Mouse (Mus musculus): Measurements from ENCODE around the gene Ifitm2.
"Not testable (repeated sequence)": the region's sequence is repeated elsewhere in the genome, so short reads cannot be mapped to it uniquely, and the experiment has no call there.

The Ifitm2 gene

DNA sequence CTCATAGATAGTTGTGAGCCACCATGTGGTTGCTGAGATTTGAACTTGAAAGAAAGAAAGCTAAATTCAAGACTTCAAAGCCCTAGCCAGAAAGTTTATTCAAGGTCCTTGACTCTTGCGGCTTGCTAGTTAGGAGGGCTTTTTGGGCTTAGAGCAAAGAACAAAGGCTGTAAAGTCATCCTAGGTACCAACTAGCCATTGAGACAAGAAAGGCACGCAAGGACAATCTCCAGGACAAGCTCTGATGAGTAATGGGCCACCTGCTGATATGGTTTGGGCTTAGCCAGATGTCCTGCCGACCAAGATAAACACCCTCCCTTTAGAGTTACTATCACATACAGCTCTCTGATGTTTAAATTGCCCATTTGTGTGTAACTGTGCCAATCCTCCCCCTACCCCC lies 12.9 kb upstream of the Ifitm2 start:
- not testable (repeated sequence) for DNase-seq (ENCODE audit: low spot score)

DNA sequence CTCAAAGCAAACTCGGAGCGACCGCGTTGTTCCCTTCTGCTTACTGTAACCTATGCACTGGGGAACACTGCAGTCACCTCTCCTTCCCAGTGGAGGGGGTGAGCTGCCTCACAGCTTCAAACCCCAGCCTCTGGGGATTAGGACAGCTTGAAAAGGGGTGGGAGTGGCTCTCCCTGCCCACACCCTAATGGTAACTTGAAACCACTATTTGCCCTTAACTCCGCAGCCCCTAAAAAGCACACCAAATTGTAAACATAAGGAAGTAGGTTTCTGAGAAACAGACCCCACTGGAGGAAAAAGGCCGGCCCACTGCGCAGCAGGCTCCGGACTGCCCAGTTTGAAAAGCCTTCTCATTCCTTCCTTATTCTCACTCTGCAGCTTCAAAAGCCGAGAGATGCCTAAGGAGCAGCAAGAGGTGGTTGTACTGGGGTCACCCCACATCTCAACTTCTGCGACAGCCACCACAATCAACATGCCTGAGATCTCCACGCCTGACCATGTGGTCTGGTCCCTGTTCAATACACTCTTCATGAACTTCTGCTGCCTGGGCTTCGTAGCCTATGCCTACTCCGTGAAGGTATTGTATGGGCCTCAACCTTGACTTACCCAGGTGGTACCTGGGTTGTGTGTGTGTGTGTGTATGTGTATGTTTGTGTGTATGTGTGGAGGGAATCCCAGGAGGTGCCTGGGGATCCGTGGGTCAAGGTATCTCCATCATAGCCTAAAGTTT lies 12.2 kb upstream of the Ifitm2 start:
- no peak for DNase-seq (ENCODE audit: low spot score)

DNA sequence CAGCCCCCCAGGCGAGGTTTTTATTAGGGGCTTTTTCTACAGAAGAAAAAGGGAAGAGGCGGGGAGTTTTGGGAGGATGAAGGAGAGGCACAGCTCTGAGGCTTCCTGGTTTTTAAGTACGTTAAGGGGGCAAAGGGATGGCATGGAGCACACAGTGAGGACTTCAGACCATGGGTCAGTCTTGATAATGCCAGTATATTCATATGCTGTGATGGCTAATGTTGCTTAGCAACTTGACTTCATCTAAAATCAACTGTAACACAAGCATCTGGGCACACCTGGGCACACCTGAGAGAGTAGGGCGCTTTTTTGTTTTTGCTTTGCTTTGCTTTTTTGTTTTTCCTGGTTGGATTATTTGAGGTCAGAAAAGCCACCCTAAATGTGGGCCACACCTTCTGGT lies 11.1 kb upstream of the Ifitm2 start, which contains the start of gene Ifitm1:
Gene Ifitm1, plus strand, starts transcription at position 301 of the 400 bp plus-strand sequence.
- no peak for DNase-seq (ENCODE audit: low spot score)

DNA sequence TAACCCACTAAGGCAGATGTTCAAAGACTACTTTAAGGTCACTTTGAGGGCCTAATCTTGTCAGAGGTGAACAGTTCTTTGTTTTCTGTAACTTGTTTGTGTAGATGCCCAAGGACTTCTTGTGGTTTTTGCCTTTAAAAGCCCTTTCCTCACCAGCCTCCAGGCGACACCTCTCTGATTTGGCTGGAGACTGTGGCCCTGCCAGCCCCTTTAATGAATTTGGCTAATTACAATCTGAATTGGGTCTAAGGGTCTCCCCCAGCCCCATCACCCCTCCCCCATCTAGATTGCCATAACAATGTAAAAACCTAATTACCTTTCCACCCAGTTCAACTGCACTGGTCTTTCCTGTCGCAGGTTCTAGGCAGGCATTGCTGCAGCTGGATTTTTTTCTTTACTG lies 6.9 kb upstream of the Ifitm2 start:
- DNase-seq (ENCODE audit: low spot score) = no peak

DNA sequence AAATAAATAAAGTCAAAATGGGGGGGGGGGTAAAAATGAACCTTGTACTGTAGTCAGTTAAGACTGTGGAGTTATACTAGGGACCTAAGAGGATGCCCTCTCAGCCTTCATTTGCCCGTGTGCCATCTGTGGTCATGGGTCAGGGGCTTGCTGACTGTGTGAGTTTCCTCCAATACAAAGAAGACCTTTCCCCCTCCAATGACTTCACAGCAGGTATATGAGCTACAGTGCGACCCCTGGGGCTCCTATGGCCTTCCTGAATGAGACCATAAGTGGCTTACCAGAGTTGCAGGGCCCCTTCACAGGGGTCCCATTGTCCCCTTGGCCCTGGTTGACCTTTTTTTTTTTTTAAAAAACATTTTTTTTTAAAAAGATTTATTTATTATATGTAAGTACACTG lies 5.6 kb upstream of the Ifitm2 start:
- DNase-seq (ENCODE audit: low spot score) = no peak

DNA sequence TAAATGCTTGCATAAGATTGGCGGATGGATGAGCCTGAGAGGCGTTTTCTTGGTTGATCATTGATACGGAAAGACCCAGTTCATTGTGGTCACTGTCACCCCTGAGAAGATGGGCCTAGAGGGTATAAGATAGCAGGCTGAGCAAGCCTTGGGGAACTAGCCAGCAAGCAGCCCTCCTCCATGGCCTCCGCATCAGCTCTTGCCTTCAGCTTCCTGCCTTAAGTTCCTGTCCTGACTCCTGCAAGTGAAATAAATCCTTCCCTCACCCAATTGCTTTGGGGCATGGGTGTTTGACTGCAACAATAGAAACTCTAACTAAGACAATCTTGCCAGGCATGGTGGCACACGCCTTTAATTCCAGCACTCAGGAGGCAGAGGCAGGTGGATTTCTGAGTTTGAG lies 4.2 kb upstream of the Ifitm2 start:
- DNase-seq (ENCODE audit: low spot score) = no peak

DNA sequence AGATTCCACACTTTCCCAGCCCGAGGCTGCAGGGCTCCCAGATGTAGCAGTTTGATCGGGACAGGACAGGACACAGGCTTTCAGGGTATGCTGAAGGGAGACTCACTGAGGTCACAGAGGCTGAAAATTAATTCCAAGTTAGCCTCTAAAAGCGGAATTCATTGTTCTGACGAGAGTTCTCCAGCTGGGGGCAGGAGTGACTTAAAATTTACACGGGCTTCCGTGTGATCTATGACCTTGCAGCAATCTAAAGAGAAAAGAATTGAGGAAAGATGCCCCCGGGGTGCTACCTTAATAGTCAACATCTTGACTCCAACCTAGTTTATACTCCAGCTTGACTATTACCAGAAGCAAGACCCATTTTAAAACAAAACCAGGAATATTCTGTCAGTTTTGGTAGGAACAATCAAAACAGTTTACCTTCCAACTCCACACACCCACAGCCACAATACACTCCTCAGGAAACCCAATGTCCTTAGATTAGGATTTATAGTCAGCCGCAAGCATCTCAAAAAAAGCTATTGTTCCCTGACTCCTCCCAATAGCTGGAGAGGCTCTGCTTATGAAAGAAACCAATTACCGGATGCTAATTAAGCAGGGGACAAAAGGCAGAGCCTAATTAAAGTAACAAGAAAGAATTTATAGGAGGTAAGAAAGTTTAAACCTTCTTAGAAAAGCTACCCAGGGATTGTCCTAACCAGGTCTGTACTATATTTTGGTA lies 3.6 kb upstream of the Ifitm2 start:
- peak; percentile 73 for DNase-seq (ENCODE audit: low spot score)

DNA sequence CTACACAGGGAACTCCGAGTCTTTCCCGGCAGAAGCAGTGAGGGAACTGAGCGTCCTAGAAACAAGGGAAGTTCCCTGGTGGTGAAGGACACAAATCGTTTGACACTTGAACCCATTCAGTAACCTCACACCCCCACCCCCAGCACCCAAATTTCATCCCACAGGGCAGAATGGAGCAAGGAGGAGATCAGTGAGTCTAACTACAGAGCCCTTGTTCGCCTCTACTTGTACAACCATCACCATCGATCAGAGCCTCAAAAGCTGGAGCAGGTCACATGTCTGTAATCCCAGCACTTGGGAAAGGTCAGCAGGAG lies 726 bp upstream of the Ifitm2 start:
- no peak for DNase-seq (ENCODE audit: low spot score)

DNA sequence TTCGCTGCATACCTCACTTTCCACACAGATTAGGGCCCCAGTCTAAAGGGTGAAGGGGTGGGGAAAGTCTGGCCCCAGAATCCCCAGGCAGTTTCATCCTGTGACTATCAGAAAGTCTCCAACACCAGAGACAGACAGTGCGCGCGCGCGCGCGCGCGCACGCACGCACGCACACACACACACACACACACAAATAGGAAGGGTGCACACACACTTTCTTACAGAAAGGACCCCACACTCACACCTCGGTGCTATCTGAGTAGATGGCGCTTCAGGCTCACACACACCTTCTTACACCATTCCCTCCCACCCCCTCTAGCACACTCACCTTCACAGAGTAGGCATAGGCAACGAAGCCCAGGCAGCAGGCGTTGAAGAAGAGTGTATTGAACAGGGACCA lies 445 bp downstream of the Ifitm2 start:
- DNase-seq (ENCODE audit: low spot score) = peak; percentile 28

DNA sequence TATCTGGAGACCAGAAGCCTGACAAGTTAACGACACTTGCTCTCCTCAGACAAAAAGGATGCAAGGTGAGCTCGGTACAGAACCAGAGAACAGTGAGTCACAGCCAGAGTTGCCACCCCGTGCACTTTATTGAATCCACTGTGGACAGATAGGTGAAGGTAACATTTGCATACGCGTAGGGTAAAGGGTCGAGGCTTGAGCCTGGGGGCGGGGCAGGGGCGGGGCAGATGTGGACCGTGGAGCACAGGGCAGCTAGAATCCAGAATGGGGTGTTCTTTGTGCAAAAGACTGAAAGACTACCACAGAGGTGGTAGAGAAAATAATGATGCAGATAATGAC lies 1.1 kb downstream of the Ifitm2 start:
- DNase-seq (ENCODE audit: low spot score) = peak; percentile 19

DNA sequence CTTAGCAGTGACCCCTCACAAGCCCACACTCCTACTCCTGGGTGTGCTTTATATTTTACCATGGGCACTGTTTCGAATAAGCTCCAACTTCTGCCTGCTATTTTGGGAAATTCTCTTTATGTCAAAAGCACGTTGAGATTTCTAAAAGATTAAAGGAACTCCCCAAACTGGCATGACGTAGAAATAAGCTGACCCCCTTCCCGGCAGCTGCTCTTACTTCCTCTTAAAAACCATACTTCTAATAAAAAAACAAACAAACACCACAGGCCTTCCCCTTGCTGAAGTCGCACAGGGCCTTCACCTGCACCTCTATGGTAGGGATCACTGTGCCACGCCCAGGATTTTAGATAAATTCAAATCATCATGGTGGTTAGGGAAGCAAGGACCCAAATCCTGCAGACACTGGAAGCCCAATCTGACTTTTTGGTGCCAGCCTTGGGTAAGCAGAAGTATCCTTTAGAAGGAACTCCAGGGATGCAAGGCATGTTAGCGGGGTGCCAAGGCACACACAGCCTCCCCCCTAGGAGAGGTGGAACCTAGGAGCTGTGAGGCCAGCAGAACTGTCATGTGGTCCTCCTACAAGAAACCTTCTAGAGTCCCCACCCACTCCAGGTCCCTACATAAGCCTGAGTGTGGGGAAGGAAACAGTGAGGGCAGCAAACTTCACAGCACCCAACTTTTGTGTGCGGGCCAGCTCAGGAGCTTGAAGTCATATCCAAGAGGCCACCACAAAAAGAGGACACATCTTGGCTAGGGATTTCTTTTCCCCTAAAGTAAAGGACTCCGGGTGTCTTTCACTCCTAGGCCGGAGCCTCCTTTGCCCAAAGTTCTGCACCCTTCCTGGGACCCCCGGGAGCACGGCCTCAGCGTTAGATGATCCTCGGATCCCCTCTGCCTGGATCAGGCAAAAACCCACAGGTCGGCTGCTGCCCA lies 1.7 kb downstream of the Ifitm2 start:
- DNase-seq (ENCODE audit: low spot score) = no peak

DNA sequence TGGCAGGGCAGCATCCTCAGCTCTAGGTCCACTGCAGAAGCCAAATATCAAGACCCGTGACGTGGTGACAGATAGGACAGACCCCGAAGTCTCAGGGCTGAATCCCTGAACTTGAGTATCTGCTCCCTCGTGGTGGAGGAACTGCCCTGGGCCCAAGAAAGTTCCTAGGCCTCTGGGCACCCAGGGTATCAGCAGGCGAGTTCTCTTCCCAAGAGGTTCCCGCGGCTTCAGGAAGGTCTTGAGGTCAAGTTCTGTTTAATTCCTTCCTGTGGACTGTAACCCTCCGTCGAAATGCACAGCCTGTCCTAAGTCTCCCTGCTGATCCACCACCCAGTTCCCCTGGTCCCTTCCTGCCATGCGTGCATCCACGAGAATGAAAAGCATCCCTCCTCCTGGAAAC lies 2.7 kb downstream of the Ifitm2 start:
- DNase-seq (ENCODE audit: low spot score) = no peak

DNA sequence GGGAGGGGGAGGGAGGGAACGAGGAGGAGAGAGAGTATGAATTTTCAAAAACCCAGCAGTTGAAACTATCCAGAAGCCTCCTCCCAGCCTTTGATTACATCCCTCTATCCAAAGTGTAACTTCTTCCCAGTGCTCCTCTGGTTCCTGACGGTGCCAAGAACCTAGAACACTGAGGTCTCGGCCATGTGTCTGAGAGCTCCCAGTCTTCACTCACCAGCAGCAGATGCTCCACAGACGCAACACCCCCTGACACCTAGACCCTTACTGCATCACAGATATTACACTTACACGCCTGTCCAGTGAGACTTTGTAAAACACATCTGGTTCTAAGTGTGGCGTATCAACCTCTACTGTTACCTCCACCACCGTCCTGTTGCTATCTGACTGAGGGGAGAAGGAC lies 3.3 kb downstream of the Ifitm2 start:
- no peak for DNase-seq (ENCODE audit: low spot score)

DNA sequence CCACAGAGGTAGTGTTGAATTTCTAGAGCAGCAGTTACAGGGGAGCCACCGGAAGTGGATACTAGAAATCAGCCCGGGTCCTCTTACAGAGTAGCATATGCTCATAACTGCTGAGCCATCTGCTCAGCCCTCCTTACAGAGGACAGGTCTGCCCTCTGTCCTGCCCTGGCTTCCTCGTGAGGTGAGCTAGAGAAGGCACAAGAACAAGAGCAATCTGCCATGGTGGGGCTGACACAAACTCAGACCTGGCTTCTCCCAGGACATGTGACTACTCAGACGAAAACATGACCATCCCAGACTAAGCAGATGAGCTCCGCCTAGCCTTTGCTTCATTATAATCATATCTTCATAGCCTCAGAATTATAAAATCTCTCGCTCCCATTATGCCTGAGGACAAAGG lies 4.0 kb downstream of the Ifitm2 start:
- no peak for DNase-seq (ENCODE audit: low spot score)

DNA sequence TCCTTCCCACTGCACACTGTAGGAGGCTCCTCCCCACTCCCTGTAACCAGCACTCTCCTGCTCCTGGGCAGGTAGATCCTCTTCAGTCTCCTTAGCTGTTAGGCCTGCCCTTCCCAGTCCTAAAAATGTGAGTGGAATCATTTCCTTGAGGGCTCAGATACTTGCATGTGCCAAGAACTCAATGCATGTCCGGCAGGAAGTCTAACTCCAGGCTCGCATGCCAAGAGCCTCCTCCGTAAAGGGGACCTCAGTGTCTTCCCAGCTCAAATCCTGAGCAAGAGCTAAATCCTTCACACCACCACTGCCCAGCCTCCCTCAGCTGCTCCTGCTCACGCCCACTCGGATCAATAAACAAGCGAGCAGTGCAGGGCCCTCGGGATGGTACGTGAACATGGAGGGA lies 4.7 kb downstream of the Ifitm2 start:
- DNase-seq (ENCODE audit: low spot score) = no peak

DNA sequence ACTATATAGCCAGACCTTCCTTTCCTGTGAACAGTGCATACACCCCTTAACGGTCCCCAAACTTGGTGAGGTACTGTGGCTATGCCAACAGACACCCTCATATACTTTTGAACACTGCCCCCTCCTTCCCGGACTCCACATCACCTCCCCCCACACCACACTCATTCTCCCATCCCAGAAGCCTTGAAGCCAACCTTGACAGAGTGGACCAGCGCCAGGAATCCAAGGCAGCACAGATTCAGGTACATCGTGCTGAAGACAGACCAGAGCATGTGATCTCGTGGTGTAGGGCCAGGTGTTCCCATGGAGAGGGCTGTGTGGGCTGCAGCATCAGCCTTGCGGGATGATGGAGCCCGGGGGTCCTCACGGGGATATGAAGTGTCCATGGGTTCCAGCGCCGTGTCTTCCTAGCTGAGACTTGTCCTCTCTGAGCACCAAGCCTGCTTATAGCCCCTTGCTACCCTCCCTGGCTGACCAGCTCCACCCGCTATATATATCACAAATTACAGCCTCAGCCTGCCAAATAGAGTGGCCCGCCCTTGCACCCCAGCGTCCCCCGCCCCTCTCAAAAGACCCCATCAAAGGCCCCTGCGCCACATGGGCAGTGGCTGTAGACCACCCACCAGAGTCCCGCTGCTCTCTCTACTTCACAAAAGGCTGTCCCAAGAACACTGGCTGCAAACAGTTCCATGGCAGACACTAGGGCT lies 5.8 kb downstream of the Ifitm2 start, which contains the start of gene Ifitm5:
Gene Ifitm5, minus strand, starts transcription at position 468 of the 707 bp plus-strand sequence.
- no peak for DNase-seq (ENCODE audit: low spot score)

DNA sequence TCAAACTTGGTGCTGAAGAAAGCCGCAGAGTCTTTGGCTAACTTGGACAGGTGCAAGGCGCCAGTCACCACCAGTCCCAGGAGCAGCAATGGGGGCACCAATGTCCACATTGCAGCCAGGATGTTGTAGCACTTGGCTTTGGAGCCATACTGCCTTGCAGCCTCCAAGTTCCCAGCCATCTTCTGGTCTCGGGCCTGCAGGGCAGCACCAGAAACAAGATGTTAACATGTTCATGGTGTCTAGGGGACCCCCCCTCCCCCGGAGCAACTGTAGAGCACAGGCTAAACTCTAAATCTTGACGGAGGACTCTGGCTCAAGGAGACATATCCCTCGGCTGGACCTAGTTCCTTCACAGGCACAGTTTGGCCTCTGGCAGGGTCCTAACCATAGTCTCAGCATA lies 6.5 kb downstream of the Ifitm2 start:
- DNase-seq (ENCODE audit: low spot score) = no peak

DNA sequence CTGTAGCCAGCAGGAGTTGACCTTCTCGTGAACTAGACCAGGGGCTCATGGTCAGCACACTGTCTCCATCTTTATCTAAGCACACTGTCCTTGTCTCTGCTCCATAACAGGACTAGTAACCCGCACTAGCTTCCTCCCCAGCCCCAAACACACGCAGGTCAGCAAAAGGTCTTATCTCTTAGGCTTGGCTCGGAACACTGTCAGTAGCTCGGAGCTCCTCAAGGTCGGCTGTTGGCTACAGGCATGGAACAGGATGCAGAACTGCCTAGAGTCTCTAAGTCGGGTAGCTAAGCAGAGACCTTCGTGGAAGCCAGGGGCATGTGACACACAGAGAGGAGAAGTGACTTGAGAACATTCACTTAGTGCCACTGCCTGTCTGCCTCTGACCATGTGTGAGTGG lies 7.6 kb downstream of the Ifitm2 start:
- no peak for DNase-seq (ENCODE audit: low spot score)

DNA sequence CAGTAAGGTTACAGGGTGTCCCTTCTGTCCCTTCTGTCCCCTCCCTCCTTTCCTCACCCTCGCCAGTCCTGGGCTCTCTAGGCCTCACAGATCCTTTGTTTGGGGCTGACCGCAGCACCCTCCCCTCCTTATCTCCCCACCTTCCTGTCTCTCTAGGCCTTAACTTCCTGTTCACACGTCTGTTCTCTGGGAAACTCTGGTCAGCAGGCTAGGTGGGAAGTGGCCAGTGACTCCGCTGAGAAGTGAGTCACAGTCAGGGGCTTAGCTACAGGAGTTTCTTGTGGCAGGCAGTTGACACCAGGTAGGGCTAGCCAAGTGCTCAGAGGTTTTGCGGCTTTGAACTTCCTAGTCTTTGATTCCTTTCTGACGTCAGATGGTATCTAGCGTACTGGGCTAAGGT lies 8.8 kb downstream of the Ifitm2 start:
- no peak for DNase-seq (ENCODE audit: low spot score)

DNA sequence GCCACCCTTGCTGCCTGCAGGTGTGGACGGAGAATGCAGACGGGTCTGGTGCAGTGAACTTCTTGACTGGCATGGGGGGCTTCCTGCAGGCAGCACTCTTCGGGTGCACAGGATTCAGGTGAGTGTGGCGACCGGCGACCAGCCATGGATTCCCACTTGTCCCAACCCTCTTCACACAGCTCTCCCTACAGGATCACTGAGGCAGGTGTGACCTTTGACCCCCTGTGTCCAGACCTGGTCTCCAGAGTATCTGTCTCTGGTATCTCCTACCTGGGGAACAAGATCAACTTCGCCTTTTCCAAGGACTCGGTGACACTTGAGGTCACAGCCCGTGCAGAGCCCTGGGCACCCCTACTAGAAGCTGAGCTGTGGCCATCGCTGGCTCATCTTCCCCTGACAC lies 9.5 kb downstream of the Ifitm2 start:
- DNase-seq (ENCODE audit: low spot score) = no peak

DNA sequence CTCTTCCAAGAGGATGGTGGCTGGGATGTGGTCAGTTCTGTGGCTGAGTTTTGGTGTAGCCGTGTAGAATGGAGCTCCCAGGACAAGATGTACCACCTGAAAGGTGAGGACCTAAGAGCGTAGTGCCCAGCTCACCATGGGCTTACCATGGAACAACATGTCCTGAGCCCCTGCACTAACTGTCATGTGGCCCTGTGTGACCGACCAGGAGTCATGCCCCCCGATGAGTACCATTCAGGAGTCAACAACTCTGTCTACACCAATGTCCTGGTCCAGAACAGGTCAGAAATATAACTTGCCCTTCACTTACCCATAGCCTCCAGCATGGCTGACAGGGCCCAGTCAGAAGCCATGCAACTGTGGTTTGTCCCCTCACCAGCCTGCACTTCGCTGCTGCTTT lies 10.5 kb downstream of the Ifitm2 start:
- no peak for DNase-seq (ENCODE audit: low spot score)

DNA sequence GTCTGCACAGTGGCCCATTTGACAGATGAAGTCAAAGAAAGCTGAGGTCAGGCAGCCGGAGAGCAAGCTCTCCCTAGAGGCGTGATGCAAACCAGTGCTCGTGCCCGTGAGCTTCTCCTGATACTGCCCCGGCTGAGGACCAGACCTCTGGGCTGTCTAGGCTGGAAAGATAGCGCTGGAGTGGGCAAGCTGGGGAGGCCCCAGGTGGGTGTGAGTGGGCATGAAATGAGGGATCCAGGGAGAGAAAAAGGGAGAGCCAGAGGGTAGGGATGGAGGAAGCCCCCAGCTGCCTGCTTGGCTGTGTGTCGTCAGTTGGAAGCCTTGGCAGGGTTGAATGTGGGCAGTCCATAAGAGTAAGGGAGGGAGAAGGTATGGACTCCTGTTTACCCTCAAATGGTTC lies 11.6 kb downstream of the Ifitm2 start:
- DNase-seq (ENCODE audit: low spot score) = no peak
